Mouse (Mus musculus) ovary, postnatal 14 days (tissue): ENCODE measurements around the gene Tent5c.
A peak's percentile ranks its signal among the peaks of the same experiment; 100 is the strongest.

Experiments used
- DNase-seq: peaks from one replicate; pipeline ENCODE4 v3.0.0; 2022; ENCODE audit warnings: low spot score

Gene Tent5c

DNA sequence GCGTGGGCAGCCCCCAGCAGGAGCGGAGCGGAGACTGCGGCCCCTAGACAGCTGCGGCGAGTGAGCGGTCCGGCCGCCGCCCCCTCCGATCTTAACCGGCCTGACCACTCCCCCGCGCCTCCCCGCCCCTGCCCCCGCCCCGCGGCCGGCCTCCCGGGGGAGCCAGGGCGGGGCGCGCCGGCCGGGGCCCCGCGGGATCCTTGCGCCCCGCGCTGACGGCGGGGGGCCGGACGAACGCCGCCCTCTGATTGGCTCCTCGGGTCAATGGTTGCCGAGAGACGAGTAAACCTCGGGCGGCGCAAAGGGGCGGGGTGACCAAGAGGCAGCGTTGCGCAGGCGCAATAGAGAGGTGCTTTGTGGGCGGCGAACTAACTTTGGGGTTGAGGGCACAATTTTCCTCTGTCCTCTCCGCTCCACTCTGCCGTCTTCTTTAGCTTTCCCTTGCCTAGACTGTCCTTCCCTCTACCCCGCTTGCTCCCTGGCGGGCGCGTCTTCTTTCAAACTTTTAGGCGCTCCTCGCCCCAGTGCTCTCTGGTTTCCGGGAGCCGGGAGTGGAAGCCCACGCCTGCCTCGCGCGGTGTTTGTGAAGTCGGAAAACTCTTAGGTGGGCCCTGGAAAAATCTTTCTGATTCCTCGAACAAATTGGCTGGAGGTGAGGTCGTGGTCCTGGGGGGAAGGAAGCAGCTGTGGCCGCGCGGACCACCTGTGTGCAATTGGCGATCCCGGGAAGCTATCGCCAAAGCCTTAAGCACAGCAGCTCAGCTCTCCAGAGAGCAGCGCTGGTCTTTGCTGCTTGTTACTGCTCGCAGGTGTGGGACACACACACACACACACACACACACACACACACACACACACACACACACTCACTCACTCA lies at the start of gene Tent5c:
Gene Tent5c, minus strand, starts transcription at position 192 of the 877 bp plus-strand sequence.
- peak; percentile 92 for DNase-seq

DNA sequence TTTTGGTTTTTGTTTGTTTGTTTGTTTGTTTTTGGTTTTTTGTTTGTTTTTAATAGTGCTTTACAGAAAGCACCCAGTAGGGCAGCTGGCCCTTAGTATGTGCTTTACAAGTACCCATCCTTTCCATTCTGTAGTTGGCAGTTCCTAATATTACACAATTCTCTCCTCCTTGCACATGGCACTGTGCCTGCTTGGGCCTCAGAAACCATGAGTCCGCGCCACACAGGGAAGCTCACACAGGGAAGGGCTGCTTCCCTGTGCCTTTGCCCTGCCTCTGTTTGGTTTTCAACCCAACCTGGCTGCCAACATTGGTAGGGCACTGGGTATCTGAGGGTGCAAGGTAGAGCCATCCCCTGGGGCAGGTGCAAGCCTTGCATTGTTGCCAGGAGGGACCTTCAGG lies 47.6 kb upstream of the Tent5c start:
- DNase-seq, result no peak

DNA sequence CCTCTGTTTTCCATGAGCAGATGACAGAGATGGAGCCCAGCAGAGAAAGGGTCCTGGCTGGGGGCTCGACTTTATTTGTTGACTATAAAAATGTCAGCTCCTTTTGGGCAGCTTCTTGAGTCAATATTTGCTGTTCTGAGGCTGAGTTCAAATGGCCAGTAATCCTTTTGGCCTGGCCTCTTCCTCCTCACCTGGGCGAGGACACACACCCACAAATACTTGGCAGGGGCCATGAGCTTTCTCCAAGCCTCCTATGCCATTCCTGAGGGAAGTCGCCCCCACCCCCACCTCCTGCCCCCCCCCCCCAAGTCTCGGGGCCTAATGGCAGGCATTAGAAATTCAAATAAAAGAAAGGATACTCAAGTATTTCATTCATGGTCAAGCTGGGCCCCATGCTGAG lies 46.8 kb upstream of the Tent5c start:
- no peak for DNase-seq

GRCm38 (mm10) chr3:100535298-100535697 lies 46.2 kb upstream of the Tent5c start:
- no peak for DNase-seq

DNA sequence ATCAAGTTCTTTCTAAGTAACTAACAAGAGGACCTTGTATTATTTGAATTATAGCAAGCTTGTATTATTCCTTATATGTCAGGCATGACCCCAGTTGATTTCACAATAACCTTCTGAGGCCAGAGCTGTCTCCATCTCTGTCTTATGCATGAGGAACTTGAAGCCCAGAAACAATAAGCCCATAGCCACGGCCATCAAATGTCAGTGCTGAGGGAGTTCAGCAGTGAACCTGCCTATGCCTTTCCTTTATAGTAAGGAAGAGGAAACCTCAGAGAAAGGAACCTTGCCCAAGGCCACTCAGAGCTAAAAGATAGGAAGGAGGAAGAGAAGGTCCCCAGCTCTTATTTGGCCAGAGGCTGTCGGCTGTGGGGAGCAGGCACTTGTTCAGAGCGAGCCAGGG lies 45.3 kb upstream of the Tent5c start:
- no peak for DNase-seq

DNA sequence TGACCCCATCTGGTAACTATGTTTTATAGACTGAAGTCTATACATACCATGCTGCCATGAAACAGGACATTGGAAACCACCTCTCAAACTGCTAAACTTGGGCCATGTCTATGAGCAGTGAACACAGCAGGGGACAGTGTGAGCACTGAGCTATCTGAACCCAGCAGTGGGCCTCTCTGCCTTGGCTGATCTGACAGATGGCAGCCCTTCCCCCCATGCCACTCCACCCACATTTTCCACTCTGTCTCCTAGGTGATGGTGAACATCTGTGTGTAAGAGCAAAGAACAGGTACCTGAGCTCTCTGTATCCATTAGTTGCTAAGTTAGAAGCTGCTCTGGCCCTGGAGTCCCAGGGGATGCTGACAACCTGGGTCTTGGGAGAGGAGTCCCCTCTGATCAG lies 44.3 kb upstream of the Tent5c start:
- DNase-seq, result no peak

DNA sequence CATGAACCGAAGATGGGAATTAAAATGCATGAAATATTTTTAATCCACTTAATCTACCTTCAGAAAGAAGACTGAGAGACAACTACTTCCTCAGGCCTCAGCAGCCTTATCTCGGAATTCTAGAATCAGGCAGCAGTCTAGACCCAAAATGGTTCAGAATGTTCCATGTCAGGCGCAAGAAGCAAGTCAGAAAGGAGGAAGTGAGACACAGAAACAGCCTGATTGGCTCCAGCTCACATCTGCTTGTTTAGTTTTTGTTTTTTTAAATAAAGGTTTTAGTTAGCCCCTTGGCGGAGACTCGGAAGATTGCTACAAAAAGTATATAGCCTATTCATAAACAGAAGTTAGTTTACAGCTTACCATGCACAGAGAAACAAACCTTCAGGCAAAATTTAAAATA lies 41.8 kb upstream of the Tent5c start:
- DNase-seq, result no peak

DNA sequence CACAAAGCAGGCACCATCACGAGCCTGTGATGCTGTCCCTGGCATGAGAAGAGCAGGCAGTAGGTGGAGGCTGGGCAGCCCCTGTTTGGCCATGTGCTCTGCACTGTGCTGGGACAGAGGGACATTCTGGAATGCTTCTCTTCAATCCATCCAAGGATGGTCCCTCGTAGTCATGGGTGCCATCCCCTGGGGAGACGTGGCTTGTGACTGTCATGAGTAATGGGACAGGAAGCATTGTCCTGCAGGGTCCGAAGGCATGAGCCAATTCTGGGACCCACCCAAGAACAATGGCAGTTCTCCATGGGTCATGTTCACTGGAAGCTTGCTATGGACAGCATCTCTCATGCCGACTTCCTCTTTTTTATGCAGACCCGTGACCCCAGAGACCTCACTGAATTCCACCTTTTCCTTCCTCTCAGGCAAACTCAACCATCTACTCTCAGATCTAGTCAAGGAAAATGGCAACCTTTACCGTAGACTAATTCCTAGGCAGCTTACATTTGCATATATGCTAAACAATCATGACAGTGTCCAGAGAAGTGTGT lies 41.2 kb upstream of the Tent5c start:
- DNase-seq, result no peak

DNA sequence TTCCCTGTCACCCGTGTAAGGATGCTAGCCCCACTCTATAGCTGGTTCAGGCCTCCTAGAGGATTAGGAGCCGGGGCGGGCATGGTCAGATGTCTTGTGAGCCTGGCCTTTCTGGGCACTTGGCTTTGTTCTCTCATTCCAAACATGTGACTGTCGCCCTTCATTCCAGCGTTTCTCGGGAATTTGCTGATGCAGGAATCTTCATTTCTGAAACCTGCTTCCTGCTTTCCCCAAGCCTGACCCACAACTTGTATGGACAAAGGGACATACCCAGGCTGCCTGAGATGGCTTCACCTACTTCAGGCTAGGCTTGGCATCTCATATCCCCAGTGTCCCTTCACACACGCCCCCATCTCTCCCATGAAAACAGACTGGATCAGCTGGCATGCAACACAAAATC lies 33.5 kb upstream of the Tent5c start:
- DNase-seq, result no peak

DNA sequence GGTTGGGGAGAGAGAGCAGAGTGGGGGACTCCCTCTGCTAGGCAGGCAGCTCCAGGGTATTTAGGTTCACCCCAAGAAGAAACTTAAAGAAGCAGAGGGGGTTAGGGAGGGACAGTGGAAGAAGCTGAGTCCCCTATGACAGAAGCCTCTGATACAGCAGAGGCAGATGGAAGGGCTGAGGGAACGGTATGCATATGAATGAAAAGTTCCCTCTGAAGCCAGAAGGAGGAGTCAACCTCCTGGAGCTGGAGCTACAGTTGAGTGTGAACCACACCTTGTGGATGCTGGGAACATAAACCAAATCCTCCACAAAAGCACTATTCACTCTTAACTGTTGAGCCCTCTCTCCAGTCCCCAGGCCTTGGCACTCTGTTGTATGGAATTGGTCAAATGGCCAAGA lies 32.5 kb upstream of the Tent5c start:
- no peak for DNase-seq

DNA sequence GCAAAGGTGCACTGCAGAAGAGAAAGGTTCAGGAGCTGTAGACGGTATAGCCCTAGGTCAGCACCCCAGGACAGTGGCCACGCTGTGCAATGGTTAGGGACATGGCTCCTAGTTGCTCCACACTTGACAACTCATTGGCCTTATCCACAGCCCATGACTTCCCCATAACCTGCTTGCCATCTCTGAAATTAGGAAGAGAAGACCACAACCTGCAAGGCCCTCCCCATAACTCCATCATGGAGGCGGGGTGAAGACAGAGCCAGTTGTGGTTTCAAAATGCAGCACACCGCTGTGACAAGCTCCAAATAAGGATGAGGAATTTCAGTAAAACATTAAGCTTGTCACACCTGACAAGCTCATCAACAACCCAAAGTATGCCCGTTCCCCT lies 26.6 kb upstream of the Tent5c start:
- no peak for DNase-seq

GRCm38 (mm10) chr3:100515093-100515753 lies 26.1 kb upstream of the Tent5c start:
- no peak for DNase-seq

- DNase-seq, result no peak
Measured at GRCm38 (mm10) chr3:100507174-100507573, 18.1 kb upstream of the Tent5c start.

DNA sequence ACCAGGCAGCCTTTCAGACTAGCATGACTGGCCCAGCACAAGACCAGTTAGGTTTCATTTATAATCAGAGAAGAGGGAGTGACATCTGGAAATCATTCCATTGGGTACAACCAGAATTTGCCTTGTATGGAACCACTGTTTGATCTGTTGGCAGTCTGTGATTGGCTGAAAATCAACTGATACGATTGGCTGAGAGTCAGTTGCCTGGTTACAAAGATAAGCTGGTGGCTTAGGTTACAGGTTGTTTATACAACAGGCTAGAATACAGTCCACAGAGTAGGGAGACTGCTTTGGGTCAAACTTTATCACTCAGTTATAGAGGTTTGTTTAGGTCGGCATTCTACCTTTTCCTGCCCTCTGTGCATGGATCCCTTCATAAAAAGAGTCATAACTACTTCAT lies 17.6 kb upstream of the Tent5c start:
- no peak for DNase-seq

GRCm38 (mm10) chr3:100503882-100504281 lies 14.8 kb upstream of the Tent5c start:
- DNase-seq, result no peak

DNA sequence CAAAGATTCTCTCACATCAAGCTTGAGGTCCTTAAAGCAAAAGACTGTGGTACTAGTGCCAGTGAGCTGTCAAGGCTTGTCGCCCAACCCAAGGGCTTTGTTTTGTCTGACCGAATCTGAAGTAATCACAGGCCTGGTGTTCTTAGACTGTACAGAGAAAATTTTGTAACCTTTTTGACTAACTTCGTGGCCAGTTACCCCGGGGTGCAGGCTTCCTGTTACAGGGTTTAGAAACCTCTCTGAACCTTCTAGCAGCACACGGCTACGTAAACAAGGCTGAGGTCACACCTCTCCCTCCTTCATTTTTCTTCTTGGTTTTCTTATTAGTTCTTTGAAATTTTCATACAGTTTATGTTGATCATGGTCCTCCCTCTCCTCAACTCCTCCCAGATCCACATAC lies 13.4 kb upstream of the Tent5c start:
- DNase-seq, result no peak

GRCm38 (mm10) chr3:100501899-100502298 lies 12.8 kb upstream of the Tent5c start:
- DNase-seq, result no peak

DNA sequence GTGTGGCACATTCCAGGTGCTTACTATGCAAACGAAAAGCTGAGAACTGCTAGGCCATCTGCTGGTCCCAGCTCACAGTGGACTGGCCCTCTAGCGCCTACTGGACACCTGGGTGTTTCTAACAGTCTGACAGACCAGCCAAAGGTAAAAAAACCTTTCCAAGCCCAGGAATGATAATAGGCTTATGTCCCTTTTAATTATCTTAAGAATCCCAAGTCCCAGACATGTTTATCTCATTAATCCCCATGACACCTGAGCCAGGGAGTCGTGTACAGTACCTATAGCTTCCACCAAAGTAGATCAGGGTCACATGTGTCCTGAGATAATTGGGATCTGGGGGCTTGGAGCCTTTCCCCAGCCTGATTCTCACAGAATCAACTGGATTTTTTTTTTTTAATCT lies 7.0 kb upstream of the Tent5c start:
- DNase-seq, result no peak

DNA sequence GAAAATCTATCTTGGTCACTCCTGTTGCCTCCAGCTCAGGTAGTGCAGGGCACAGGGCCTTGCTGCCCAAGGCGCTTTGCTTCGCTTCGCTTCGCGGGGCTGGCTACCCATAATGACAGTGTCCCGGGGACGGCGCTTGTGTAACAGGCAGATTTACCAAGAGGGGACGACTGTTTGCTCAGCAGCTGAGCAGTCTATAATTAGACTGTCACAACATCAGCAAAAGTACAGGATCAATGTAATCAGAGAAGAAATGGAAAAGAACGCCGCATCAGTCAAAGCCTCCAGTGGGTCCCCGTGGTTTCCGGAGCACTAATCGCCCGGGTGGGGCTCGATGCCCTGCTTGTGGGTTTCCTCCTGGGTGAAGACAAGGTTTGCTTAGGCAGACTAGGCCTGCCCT lies 6.3 kb upstream of the Tent5c start:
- no peak for DNase-seq

GRCm38 (mm10) chr3:100494912-100495311 lies 5.8 kb upstream of the Tent5c start:
- DNase-seq, result no peak

- DNase-seq, result no peak
Measured at GRCm38 (mm10) chr3:100490010-100490300, 831 bp upstream of the Tent5c start.

- DNase-seq, result peak; percentile 55
Measured at GRCm38 (mm10) chr3:100488251-100489132, 632 bp downstream of the Tent5c start.

GRCm38 (mm10) chr3:100487046-100487445 lies 2.1 kb downstream of the Tent5c start:
- DNase-seq, result no peak
